ENCODE assay signal across 31 mouse cellular contexts in genomic region chr17:27568228-27568627, GRCm38 (mm10). TPM values are rescaled to one million over a fixed set of nuclear protein-coding genes. Genes with fewer than 3 reads are reported as not detected.
"Had no signal": no experiment of that assay in that cellular context is flagged by ENCODE, and none has a peak within 500 bp of the region (broad histone marks: within the 10 kb centered on the region; RNA-seq: fewer than 3 reads in every experiment).

No protein-coding gene starts in this region.

- H3K36me3 ChIP-seq: heart, embryonic 15.5 days; intestine, embryonic 15.5 days had no signal

- H3K27ac ChIP-seq: gastrocnemius, adult 2 months; heart, embryonic 10.5 days; heart, embryonic 15.5 days; hindbrain, embryonic 10.5 days; hindbrain, embryonic 12.5 days; hindbrain, embryonic 14.5 days; intestine, embryonic 15.5 days; layer of hippocampus, adult 2 months; limb, embryonic 13.5 days; limb, embryonic 15.5 days; liver, embryonic 12.5 days; liver, embryonic 14.5 days had no signal

- H3K4me3 ChIP-seq: gastrocnemius, adult 2 months; heart, embryonic 10.5 days; heart, embryonic 12.5 days; heart, embryonic 15.5 days; hindbrain, embryonic 10.5 days; hindbrain, embryonic 12.5 days; intestine, embryonic 15.5 days; layer of hippocampus, adult 2 months; limb, embryonic 13.5 days; limb, embryonic 15.5 days; liver, embryonic 12.5 days had no signal

- H3K4me2 ChIP-seq: heart, embryonic 12.5 days; heart, embryonic 15.5 days; hindbrain, embryonic 12.5 days; hindbrain, embryonic 14.5 days; intestine, embryonic 15.5 days; limb, embryonic 13.5 days; limb, embryonic 15.5 days; liver, embryonic 12.5 days had no signal

- H3K9ac ChIP-seq: heart, embryonic 15.5 days; hindbrain, embryonic 12.5 days; hindbrain, embryonic 14.5 days; intestine, embryonic 15.5 days; limb, embryonic 13.5 days; limb, embryonic 15.5 days; liver, embryonic 12.5 days; liver, embryonic 14.5 days had no signal

- H3K27me3 ChIP-seq: heart, embryonic 12.5 days; heart, embryonic 15.5 days; hindbrain, embryonic 12.5 days; intestine, embryonic 15.5 days; limb, embryonic 13.5 days; limb, embryonic 15.5 days had no signal

- ATAC-seq: hindbrain, embryonic 16.5 days; inflammation-experienced regulatory T-cells, adult 6 months; intestine, embryonic 15.5 days; intestine, postnatal 0 days; liver, embryonic 12.5 days had no signal

- H3K9me3 ChIP-seq: heart, embryonic 10.5 days; heart, embryonic 12.5 days; heart, embryonic 15.5 days; hindbrain, embryonic 10.5 days; hindbrain, embryonic 12.5 days; intestine, embryonic 15.5 days; limb, embryonic 13.5 days; limb, embryonic 15.5 days; liver, embryonic 12.5 days had no signal

- DNase-seq: gastrocnemius, adult 2 months; gastrocnemius, postnatal 10 days; gastrocnemius, postnatal 25 days; heart, postnatal 14 days; heart, postnatal 36 days; kidney, adult 18-20 months; kidney, adult 8-10 months; kidney, postnatal 10 days; kidney, postnatal 25 days; kidney, postnatal 4 days; layer of hippocampus, postnatal 36 days; left cerebral cortex, postnatal 4 days; lung, adult 18-20 months had no signal

RNA-seq across cellular contexts. Expression of gene Grm4, which starts 47.0 kb away (rescaled TPM):
- total RNA-seq: gastrocnemius, adult 2 months; granulocyte monocyte progenitor cell, adult 5-6 weeks; liver, adult 2 months had no signal
- polyA plus RNA-seq: liver, adult 2 months; liver, embryonic 16.5 days had no signal
